Mouse (Mus musculus): ENCODE measurements around the gene Sipa1l1. TPM values are rescaled to one million over a fixed set of nuclear protein-coding genes. Genes with fewer than 3 reads are reported as not detected.

The Sipa1l1 gene
- polyA plus RNA-seq, 1 experiment, result 9.7 TPM

GRCm38 (mm10) chr12:82412291-82413032 is 243.3 kb downstream of the Sipa1l1 start:
- Histone ChIP-seq H3K79me3 (ENCODE audit: low read depth) (no peaks in the 10 kb centered on the region), H3K79me2 (ENCODE audit: control insufficient read depth, insufficient read depth) (no peaks in the 10 kb centered on the region), H3K4me3 (ENCODE audit: insufficient read depth, poor library complexity, severe bottlenecking) (no peak overlapping the region), H3ac (ENCODE audit: control insufficient read depth, insufficient read length, low read depth) (no peak overlapping the region), H3K36me3 (ENCODE audit: control insufficient read depth, insufficient read depth) (no peaks in the 10 kb centered on the region), H3K27me3 (ENCODE audit: control insufficient read depth, insufficient read depth, insufficient read length) (no peaks in the 10 kb centered on the region)
- TF ChIP-seq MAX (IDR thresholded peaks at IDR 0.05) (no peak), USF1 (IDR thresholded peaks at IDR 0.05; ENCODE audit: low read depth) (peak; percentile 56)

- no peaks in the 10 kb centered on the region for H3K79me3 ChIP-seq (ENCODE audit: low read depth)
- TF ChIP-seq MYOD1 (IDR thresholded peaks at IDR 0.05; ENCODE audit: control insufficient read depth, insufficient read length, low read depth) (no peak), CTCF (IDR thresholded peaks at IDR 0.05; ENCODE audit: control insufficient read depth, insufficient read depth, insufficient read length) (no peak), MYOG (IDR thresholded peaks at IDR 0.05; ENCODE audit: control insufficient read depth, extremely low read depth, insufficient read length) (no peak), CEBPB (IDR thresholded peaks at IDR 0.05; ENCODE audit: low read depth) (no peak), FOSL1 (IDR thresholded peaks at IDR 0.05; ENCODE audit: insufficient read depth, low read length, poor library complexity, severe bottlenecking) (no peak), MAX (IDR thresholded peaks at IDR 0.05) (no peak), USF1 (IDR thresholded peaks at IDR 0.05; ENCODE audit: low read depth) (no peak)
- no peaks in the 10 kb centered on the region for H3K27me3 ChIP-seq (ENCODE audit: control insufficient read depth, insufficient read depth, insufficient read length)
- H3K79me2 ChIP-seq (ENCODE audit: control insufficient read depth, insufficient read depth), result no peaks in the 10 kb centered on the region
- H3K4me3 ChIP-seq (ENCODE audit: insufficient read depth, poor library complexity, severe bottlenecking), result no peak overlapping the region
- no peak overlapping the region for H3ac ChIP-seq (ENCODE audit: control insufficient read depth, insufficient read length, low read depth)
- H3K36me3 ChIP-seq (ENCODE audit: control insufficient read depth, insufficient read depth), result peaks cover 4% of the 10 kb centered on the region
Measured at GRCm38 (mm10) chr12:82415690-82416364, 246.7 kb downstream of the Sipa1l1 start.

GRCm38 (mm10) chr12:82419027-82419426 is 249.9 kb downstream of the Sipa1l1 start:
- peaks cover 11% of the 10 kb centered on the region for H3K36me3 ChIP-seq (ENCODE audit: control insufficient read depth, insufficient read depth)

GRCm38 (mm10) chr12:82424783-82425182 is 255.7 kb downstream of the Sipa1l1 start:
- Histone ChIP-seq H3K36me3 (ENCODE audit: control insufficient read depth, insufficient read depth) (peaks cover 15% of the 10 kb centered on the region), H3K4me3 (ENCODE audit: insufficient read depth, poor library complexity, severe bottlenecking) (no peak overlapping the region), H3K79me2 (ENCODE audit: control insufficient read depth, insufficient read depth) (no peaks in the 10 kb centered on the region), H3K27me3 (ENCODE audit: control insufficient read depth, insufficient read depth, insufficient read length) (no peaks in the 10 kb centered on the region), H3K79me3 (ENCODE audit: low read depth) (no peaks in the 10 kb centered on the region), H3ac (ENCODE audit: control insufficient read depth, insufficient read length, low read depth) (no peak overlapping the region)
- TF ChIP-seq MAX (IDR thresholded peaks at IDR 0.05) (no peak), CTCF (IDR thresholded peaks at IDR 0.05; ENCODE audit: control insufficient read depth, insufficient read depth, insufficient read length) (no peak), CEBPB (IDR thresholded peaks at IDR 0.05; ENCODE audit: low read depth) (no peak), USF1 (IDR thresholded peaks at IDR 0.05; ENCODE audit: low read depth) (no peak)

More at GRCm38 (mm10) chr12:82419027-82419426, 249.9 kb downstream of the Sipa1l1 start:
- Histone ChIP-seq H3K4me3 (ENCODE audit: insufficient read depth, poor library complexity, severe bottlenecking) (no peak overlapping the region), H3ac (ENCODE audit: control insufficient read depth, insufficient read length, low read depth) (no peak overlapping the region), H3K27me3 (ENCODE audit: control insufficient read depth, insufficient read depth, insufficient read length) (no peaks in the 10 kb centered on the region), H3K79me2 (ENCODE audit: control insufficient read depth, insufficient read depth) (no peaks in the 10 kb centered on the region), H3K79me3 (ENCODE audit: low read depth) (no peaks in the 10 kb centered on the region)
- TF ChIP-seq MYOG (IDR thresholded peaks at IDR 0.05; ENCODE audit: control insufficient read depth, extremely low read depth, insufficient read length) (no peak), USF1 (IDR thresholded peaks at IDR 0.05; ENCODE audit: low read depth) (no peak), CTCF (IDR thresholded peaks at IDR 0.05; ENCODE audit: control insufficient read depth, insufficient read depth, insufficient read length) (no peak), MYOD1 (IDR thresholded peaks at IDR 0.05; ENCODE audit: control insufficient read depth, insufficient read length, low read depth) (no peak), FOSL1 (IDR thresholded peaks at IDR 0.05; ENCODE audit: insufficient read depth, low read length, poor library complexity, severe bottlenecking) (no peak), CEBPB (IDR thresholded peaks at IDR 0.05; ENCODE audit: low read depth) (no peak), MAX (IDR thresholded peaks at IDR 0.05) (no peak)

- TF ChIP-seq FOSL1 (IDR thresholded peaks at IDR 0.05; ENCODE audit: insufficient read depth, low read length, poor library complexity, severe bottlenecking) (no peak), CTCF (IDR thresholded peaks at IDR 0.05; ENCODE audit: control insufficient read depth, insufficient read depth, insufficient read length) (no peak), MAX (IDR thresholded peaks at IDR 0.05) (no peak), MYOD1 (IDR thresholded peaks at IDR 0.05; ENCODE audit: control insufficient read depth, insufficient read length, low read depth) (no peak), CEBPB (IDR thresholded peaks at IDR 0.05; ENCODE audit: low read depth) (no peak), MYOG (IDR thresholded peaks at IDR 0.05; ENCODE audit: control insufficient read depth, extremely low read depth, insufficient read length) (no peak), USF1 (IDR thresholded peaks at IDR 0.05; ENCODE audit: low read depth) (no peak)
- H3K27me3 ChIP-seq (ENCODE audit: control insufficient read depth, insufficient read depth, insufficient read length), result no peaks in the 10 kb centered on the region
- no peak overlapping the region for H3K4me3 ChIP-seq (ENCODE audit: insufficient read depth, poor library complexity, severe bottlenecking)
- H3K79me2 ChIP-seq (ENCODE audit: control insufficient read depth, insufficient read depth), result no peaks in the 10 kb centered on the region
- peaks cover 12% of the 10 kb centered on the region for H3K36me3 ChIP-seq (ENCODE audit: control insufficient read depth, insufficient read depth)
- H3ac ChIP-seq (ENCODE audit: control insufficient read depth, insufficient read length, low read depth), result no peak overlapping the region
- no peaks in the 10 kb centered on the region for H3K79me3 ChIP-seq (ENCODE audit: low read depth)
Measured at GRCm38 (mm10) chr12:82425853-82426252, 256.7 kb downstream of the Sipa1l1 start.

GRCm38 (mm10) chr12:82427416-82427815 is 258.3 kb downstream of the Sipa1l1 start:
- no peak overlapping the region for H3K4me3 ChIP-seq (ENCODE audit: insufficient read depth, poor library complexity, severe bottlenecking)
- H3K36me3 ChIP-seq (ENCODE audit: control insufficient read depth, insufficient read depth), result peaks cover 12% of the 10 kb centered on the region
- H3K79me3 ChIP-seq (ENCODE audit: low read depth), result no peaks in the 10 kb centered on the region
- H3ac ChIP-seq (ENCODE audit: control insufficient read depth, insufficient read length, low read depth), result no peak overlapping the region
- no peaks in the 10 kb centered on the region for H3K27me3 ChIP-seq (ENCODE audit: control insufficient read depth, insufficient read depth, insufficient read length)
- TF ChIP-seq MAX (IDR thresholded peaks at IDR 0.05) (peak; percentile 26), CTCF (IDR thresholded peaks at IDR 0.05; ENCODE audit: control insufficient read depth, insufficient read depth, insufficient read length) (no peak)
- H3K79me2 ChIP-seq (ENCODE audit: control insufficient read depth, insufficient read depth), result no peaks in the 10 kb centered on the region
